Mouse (Mus musculus): ENCODE measurements around the gene Olfr287. TPM values are rescaled to one million over a fixed set of nuclear protein-coding genes. Genes with fewer than 3 reads are reported as not detected.

The Olfr287 gene
- polyA plus RNA-seq, 1 experiment from 2014 or later: not detected

GRCm38 (mm10) chr15:98167645-98168621, 52.9 kb downstream of the Olfr287 start:
- peaks cover 88% of the 10 kb centered on the region for H3K27me3 ChIP-seq
- no peak overlapping the region for H3K27ac ChIP-seq
- H3K4me3 ChIP-seq (replicated peaks): peak overlapping the region; percentile 29
- WGBS (ENCODE audit: insufficient replicate concordance): 4% methylated on average over 69 of the region's 69 CpGs
- H3K4me2 ChIP-seq: peak overlapping the region; percentile 24
- DNase-seq: no peak
- H3K36me3 ChIP-seq: no peaks in the 10 kb centered on the region
- no peaks in the 10 kb centered on the region for H3K9me3 ChIP-seq (replicated peaks)
- ATAC-seq (ENCODE audit: low read depth): no peak
- peaks cover 9% of the 10 kb centered on the region for H3K4me1 ChIP-seq (replicated peaks)
- H3K9ac ChIP-seq: no peak overlapping the region

GRCm38 (mm10) chr15:98166963-98167644, 53.8 kb downstream of the Olfr287 start, which contains the start of gene Ccdc184:
Gene Ccdc184, plus strand, starts transcription at chr15:98167158.
- H3K27ac ChIP-seq: no peak within 1 kb of the TSS
- H3K4me1 ChIP-seq (replicated peaks): peaks cover 9% of the 10 kb centered on the region
- DNase-seq (no peak), ATAC-seq (ENCODE audit: low read depth) (no peak)
- H3K9me3 ChIP-seq (replicated peaks): no peaks in the 10 kb centered on the region
- H3K27me3 ChIP-seq: peaks cover 86% of the 10 kb centered on the region
- H3K9ac ChIP-seq: no peak within 1 kb of the TSS
- H3K4me2 ChIP-seq: peak within 1 kb of the TSS; percentile 24
- no peaks in the 10 kb centered on the region for H3K36me3 ChIP-seq
- 8% methylated on average over 18 of the region's 18 CpGs for WGBS (ENCODE audit: insufficient replicate concordance)
- peak within 1 kb of the TSS; percentile 29 for H3K4me3 ChIP-seq (replicated peaks)

GRCm38 (mm10) chr15:98165525-98165924, 55.3 kb downstream of the Olfr287 start, which contains the start of gene Asb8:
Gene Asb8, minus strand, starts transcription at chr15:98165625.
- WGBS (ENCODE audit: insufficient replicate concordance): 70% methylated on average over 5 of the region's 5 CpGs
- ATAC-seq (ENCODE audit: low read depth) (no peak), DNase-seq (no peak)
- no peak within 1 kb of the TSS for H3K4me3 ChIP-seq (replicated peaks)
- peaks cover 73% of the 10 kb centered on the region for H3K27me3 ChIP-seq
- no peaks in the 10 kb centered on the region for H3K9me3 ChIP-seq (replicated peaks)
- H3K4me1 ChIP-seq (replicated peaks): peaks cover 9% of the 10 kb centered on the region
- no peak within 1 kb of the TSS for H3K4me2 ChIP-seq
- no peak within 1 kb of the TSS for H3K27ac ChIP-seq
- H3K36me3 ChIP-seq: no peaks in the 10 kb centered on the region
- H3K9ac ChIP-seq: no peak within 1 kb of the TSS

GRCm38 (mm10) chr15:98162561-98162960, 58.3 kb downstream of the Olfr287 start:
- H3K36me3 ChIP-seq: no peaks in the 10 kb centered on the region
- peaks cover 3% of the 10 kb centered on the region for H3K4me1 ChIP-seq (replicated peaks)
- H3K4me2 ChIP-seq: no peak overlapping the region
- no peak for ATAC-seq (ENCODE audit: low read depth)
- DNase-seq: no peak
- H3K9me3 ChIP-seq (replicated peaks): no peaks in the 10 kb centered on the region
- 48% methylated on average over 4 of the region's 4 CpGs for WGBS (ENCODE audit: insufficient replicate concordance)
- H3K27me3 ChIP-seq: peaks cover 48% of the 10 kb centered on the region
- no peak overlapping the region for H3K27ac ChIP-seq
- no peak overlapping the region for H3K4me3 ChIP-seq (replicated peaks)
- H3K9ac ChIP-seq: no peak overlapping the region

GRCm38 (mm10) chr15:98161026-98161805, 59.6 kb downstream of the Olfr287 start:
- H3K9ac ChIP-seq: no peak overlapping the region
- no peak overlapping the region for H3K27ac ChIP-seq
- ATAC-seq (ENCODE audit: low read depth) (no peak), DNase-seq (no peak)
- H3K4me3 ChIP-seq (replicated peaks): no peak overlapping the region
- H3K4me1 ChIP-seq (replicated peaks): no peaks in the 10 kb centered on the region
- no peaks in the 10 kb centered on the region for H3K36me3 ChIP-seq
- H3K27me3 ChIP-seq: peaks cover 34% of the 10 kb centered on the region
- H3K9me3 ChIP-seq (replicated peaks): no peaks in the 10 kb centered on the region
- H3K4me2 ChIP-seq: no peak overlapping the region
- 58% methylated on average over 19 of the region's 19 CpGs for WGBS (ENCODE audit: insufficient replicate concordance)

- H3K9ac ChIP-seq: no peak overlapping the region
- H3K27me3 ChIP-seq: peaks cover 8% of the 10 kb centered on the region; the same call in 1 of the 2 replicates
- no peaks in the 10 kb centered on the region for H3K4me1 ChIP-seq (replicated peaks)
- H3K36me3 ChIP-seq: no peaks in the 10 kb centered on the region
- no peak overlapping the region for H3K27ac ChIP-seq
- H3K4me2 ChIP-seq: no peak overlapping the region
- 16% methylated on average over 1 of the region's 1 CpGs for WGBS (ENCODE audit: insufficient replicate concordance)
- no peak for ATAC-seq (ENCODE audit: low read depth)
- H3K4me3 ChIP-seq (replicated peaks): no peak overlapping the region
- DNase-seq: no peak
- no peaks in the 10 kb centered on the region for H3K9me3 ChIP-seq (replicated peaks)
Measured at GRCm38 (mm10) chr15:98157253-98157652, 63.6 kb downstream of the Olfr287 start.

Other genes with a start within 250 kb of the Olfr287 start
- 0.27 and 0.28 TPM in 2 replicates for gene Col2a1, start 216.4 kb downstream of the Olfr287 start, polyA plus RNA-seq (2015; fragmentation: Nextera tagmentation; extraction: Ambion mirVana)
- 26.7 and 28.1 TPM in 2 replicates for gene Pfkm, start 128.5 kb downstream of the Olfr287 start, polyA plus RNA-seq (2015; fragmentation: Nextera tagmentation; extraction: Ambion mirVana)
- gene Senp1, start 127.3 kb downstream of the Olfr287 start, polyA plus RNA-seq (2015; fragmentation: Nextera tagmentation; extraction: Ambion mirVana): 17.1 and 21.7 TPM in 2 replicates
- 23.7 and 25.4 TPM in 2 replicates for gene Asb8, start 55.4 kb downstream of the Olfr287 start, polyA plus RNA-seq (2015; fragmentation: Nextera tagmentation; extraction: Ambion mirVana)
- 0.07 TPM in 1 of 2 replicates, not detected in the other for gene Ccdc184, start 53.9 kb downstream of the Olfr287 start, polyA plus RNA-seq (2015; fragmentation: Nextera tagmentation; extraction: Ambion mirVana)
- not detected in 2 replicates for gene Olfr288, start 25.5 kb downstream of the Olfr287 start, polyA plus RNA-seq (2015; fragmentation: Nextera tagmentation; extraction: Ambion mirVana)
- not detected in 2 replicates for gene Gm44579, start 79 bp downstream of the Olfr287 start, polyA plus RNA-seq (2015; fragmentation: Nextera tagmentation; extraction: Ambion mirVana)
- not detected in 2 replicates for gene Olfr286, start 13.4 kb upstream of the Olfr287 start, polyA plus RNA-seq (2015; fragmentation: Nextera tagmentation; extraction: Ambion mirVana)
- gene H1fnt, start 36.2 kb upstream of the Olfr287 start, polyA plus RNA-seq (2015; fragmentation: Nextera tagmentation; extraction: Ambion mirVana): not detected in 2 replicates
- gene Zfp641, start 75.1 kb upstream of the Olfr287 start, polyA plus RNA-seq (2015; fragmentation: Nextera tagmentation; extraction: Ambion mirVana): 0.06 TPM in 1 of 2 replicates, not detected in the other
- gene Olfr285, start 96.3 kb upstream of the Olfr287 start, polyA plus RNA-seq (2015; fragmentation: Nextera tagmentation; extraction: Ambion mirVana): not detected in 2 replicates
- gene Olfr284, start 119.9 kb upstream of the Olfr287 start, polyA plus RNA-seq (2015; fragmentation: Nextera tagmentation; extraction: Ambion mirVana): not detected in 2 replicates
- gene Olfr283, start 159.9 kb upstream of the Olfr287 start, polyA plus RNA-seq (2015; fragmentation: Nextera tagmentation; extraction: Ambion mirVana): not detected in 2 replicates
- not detected in 2 replicates for gene Olfr282, start 210.2 kb upstream of the Olfr287 start, polyA plus RNA-seq (2015; fragmentation: Nextera tagmentation; extraction: Ambion mirVana)
- not detected in 2 replicates for gene Olfr281, start 231.5 kb upstream of the Olfr287 start, polyA plus RNA-seq (2015; fragmentation: Nextera tagmentation; extraction: Ambion mirVana)
- gene OR5BS1P, start 248.8 kb upstream of the Olfr287 start, polyA plus RNA-seq (2015; fragmentation: Nextera tagmentation; extraction: Ambion mirVana): not detected in 2 replicates